Mouse (Mus musculus) cerebellum, adult (tissue): ENCODE data around the gene Slc25a11.
A peak's percentile ranks its signal among the peaks of the same experiment; 100 is the strongest.

Source experiments
- ATAC-seq: cut with Nextera tagmentation; 2 replicates; pipeline ENCODE4 v1.9.2; 2017; ENCODE audit warnings: mild to moderate bottlenecking, moderate library complexity, mixed read lengths; ENCODE audit not compliant: insufficient number of reproducible peaks, low FRiP score, low TSS enrichment

The Slc25a11 gene

GRCm38 (mm10) chr11:70646691-70647650, at the start of gene Slc25a11, which contains the start of gene Rnf167:
Slc25a11 (minus strand) TSS chr11:70647479.
Rnf167 (plus strand) TSS chr11:70647235.
- ATAC-seq = peak; percentile 66; the same call in 1 of the 2 replicates

DNA sequence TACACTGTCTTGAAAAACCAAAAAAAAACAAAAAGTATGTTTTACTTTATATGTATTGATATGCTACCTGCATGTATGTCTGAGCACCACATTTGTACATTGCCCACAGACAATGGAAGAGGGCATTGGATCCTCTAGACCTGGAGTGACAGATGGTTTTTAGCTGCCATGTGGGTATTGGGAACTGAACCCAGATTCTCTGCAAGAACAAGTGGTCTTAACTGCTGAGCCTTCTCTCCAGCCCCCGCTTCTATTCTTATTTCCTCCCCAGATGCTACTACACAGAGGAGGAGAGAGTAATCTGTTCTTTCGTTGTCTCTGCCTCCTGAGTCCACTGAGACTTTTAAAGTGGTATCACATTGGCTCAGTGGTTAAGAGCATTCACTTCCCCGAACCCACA, 46.2 kb upstream of the Slc25a11 start:
- no peak for ATAC-seq

- no peak for ATAC-seq
These were observed 42.3 kb upstream of the Slc25a11 start for GRCm38 (mm10) chr11:70689578-70689977.

- ATAC-seq = no peak
These were observed 41.1 kb upstream of the Slc25a11 start for GRCm38 (mm10) chr11:70688372-70688771.

DNA sequence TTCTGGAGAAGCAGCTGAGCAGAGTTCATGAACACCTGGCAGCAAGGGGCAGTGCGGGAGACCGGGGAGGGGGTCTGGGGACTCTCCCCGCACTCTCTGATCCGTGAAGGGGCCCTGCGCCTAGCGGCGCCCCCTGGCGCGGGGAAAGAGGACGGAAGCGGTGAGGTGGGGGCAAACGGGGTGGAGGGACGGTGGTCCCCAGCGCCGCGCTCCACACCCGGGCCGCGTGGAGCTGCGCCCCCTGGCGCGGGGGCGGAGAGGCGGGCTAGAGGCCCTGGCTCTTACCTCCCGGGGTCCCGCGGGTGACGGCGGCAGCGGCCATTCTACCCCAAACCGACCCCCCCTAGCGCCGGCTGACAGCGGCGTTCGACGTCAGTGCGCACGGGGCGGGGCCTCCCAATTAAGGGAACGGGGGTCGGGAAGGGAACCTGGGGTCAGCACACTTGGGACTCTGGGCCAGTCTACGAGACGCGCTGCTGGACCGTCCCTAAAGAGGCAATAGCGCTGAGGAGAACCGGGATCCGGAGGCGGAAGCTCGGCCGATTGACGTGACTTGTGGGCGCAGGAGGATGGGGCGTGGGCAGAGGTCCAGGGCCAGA, 40.4 kb upstream of the Slc25a11 start, which contains the start of gene Camta2:
TSS of gene Camta2 (minus strand) at position 505 of the 599 bp plus-strand sequence.
- ATAC-seq = peak; percentile 69; the same call in 1 of the 2 replicates

DNA sequence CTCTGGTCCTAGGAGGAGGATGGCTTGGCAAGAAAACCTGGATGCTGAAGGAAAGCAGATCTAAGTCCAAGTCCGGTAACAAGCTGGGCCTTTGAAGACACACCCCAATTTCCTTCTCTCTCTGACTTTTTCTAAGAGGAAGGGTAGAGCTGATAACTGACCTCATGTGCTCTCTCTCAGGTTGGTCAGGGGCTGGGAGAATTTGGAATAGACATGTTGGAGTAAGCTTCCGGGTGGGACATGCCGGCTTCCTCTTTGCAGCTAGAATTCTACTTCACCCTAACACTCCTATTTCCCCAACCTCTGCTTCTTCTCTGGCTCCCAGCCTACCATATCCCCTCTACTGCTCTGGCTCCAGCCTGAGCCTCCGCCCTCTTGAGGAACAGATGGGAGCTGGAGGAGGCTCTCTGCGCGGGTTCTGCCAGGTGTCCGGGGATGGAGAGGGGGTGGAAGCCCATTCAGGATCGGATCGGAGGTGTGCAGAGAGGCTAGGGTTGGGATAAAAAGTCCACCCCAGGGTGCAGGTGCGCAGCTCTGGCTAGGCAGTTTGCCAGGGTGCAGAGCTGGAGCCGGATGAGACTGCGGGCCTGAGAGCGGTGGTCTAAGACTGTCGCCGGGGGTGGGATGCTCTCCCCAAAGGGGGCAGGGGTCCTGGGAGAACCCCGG, 39.8 kb upstream of the Slc25a11 start:
- peak; percentile 45; the same call in 1 of the 2 replicates for ATAC-seq

DNA sequence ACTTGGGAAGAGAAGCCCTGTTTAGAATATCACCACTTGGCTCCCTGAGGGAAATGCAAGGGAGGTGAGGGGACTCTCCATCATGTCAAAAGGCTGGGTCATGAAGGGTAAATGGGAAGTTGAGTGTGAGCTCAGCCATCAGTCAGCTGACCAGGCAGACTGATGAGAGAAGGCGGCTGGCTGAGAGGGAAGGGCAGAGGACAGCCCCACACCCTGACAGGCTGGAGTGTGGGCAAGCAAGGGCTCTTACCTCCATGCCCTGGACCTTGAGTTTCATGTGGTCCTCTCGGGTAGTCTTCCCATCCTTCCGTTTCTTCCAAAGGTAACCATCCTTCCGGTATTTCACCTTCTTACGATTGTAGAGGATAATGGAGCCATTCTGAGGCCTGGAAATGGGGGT, 36.4 kb upstream of the Slc25a11 start:
- no peak for ATAC-seq

DNA sequence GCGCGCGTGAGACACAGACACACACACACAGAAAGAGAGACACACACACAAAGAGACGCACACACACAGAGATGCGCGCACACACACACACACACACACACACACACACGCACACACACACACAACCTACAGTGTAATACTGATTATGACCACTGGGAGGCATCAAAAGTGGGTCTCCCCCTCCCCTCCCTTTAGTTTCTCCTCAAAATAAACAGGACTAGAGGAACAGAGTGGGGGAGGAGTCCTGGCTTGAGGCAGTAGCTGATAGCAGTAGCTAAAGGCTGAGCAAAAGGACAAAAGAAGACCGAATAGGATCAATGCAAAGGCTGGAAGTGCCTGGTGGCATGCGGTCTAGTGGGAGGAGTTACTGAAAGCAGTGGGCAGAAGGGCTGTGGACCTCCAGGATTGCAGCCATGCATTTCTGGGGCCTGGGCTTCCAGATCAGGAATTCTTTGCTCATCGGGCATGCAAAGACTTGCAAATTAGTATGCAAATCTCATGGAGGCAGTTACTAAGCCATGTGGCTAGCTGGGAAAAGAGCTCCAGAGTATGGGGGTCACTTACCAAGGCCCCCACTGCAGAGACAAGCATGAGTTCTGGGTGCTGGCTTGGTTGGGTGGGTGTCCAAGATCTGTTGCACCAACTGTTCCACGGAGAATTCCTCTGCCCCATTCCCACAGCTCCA, 34.8 kb upstream of the Slc25a11 start:
- no peak for ATAC-seq

DNA sequence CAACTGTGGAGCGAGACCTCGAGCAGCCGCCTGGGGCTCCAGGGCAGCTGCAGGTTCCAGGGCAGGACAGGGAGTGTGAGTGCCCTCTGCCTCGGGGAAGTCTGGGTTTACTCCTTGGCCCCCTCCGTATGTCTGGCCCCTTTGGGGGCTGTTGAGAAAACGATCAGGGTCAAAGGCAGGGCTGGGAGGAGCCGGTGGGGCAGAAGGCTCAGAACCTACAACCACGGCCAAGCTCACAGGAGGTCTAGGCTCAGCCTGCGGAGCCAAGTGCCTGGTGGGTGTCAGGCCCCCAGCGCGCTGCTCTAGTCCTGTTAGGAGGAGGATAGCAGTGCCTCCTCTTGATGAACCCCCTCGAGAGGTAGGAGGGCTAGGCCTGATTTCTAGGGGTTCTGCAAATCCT, 33.9 kb upstream of the Slc25a11 start:
- no peak for ATAC-seq

- no peak for ATAC-seq
These were observed 32.6 kb upstream of the Slc25a11 start for GRCm38 (mm10) chr11:70679894-70680293.

GRCm38 (mm10) chr11:70679361-70679760, 32.1 kb upstream of the Slc25a11 start:
- ATAC-seq = no peak

GRCm38 (mm10) chr11:70678576-70678975, 31.3 kb upstream of the Slc25a11 start:
- no peak for ATAC-seq

DNA sequence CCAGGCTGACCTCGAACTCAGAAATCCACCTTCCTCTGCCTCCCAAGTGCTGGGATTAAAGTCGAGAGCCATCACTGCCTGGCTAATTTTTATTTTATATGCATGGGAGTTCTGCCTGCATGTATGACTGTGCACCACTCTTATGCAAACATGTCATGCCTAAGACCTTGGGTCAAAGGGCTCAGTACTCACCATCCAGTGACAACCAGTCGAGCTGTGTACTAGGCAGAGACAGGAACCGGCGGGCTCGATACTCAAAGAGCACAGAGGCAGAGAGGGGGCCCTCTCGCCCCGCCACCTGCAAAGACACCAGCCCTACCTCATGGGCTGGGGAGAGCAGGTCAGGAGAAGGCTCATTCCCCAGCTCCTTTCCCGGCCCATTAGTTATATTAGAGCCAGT, 30.8 kb upstream of the Slc25a11 start:
- no peak for ATAC-seq

DNA sequence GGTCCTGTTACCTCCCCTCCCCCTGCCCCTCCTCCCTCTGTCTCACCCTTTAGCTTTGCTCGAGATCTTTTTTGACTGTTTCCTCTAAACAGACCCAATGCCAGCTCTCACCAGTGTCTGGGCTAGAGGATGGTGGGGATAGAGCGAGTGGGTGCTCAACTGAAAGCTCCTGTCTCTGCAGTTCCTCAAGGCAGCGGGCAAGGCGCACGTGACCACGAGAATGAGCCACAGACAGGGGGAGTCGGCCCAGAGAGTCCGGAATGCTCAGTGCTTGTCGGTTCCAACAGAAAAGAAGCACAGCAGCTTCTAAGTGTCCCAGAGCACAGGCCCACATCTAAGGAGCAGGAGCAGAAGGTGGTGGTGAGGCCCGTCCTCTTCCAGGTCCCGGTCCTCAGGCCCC, 27.2 kb upstream of the Slc25a11 start:
- ATAC-seq = no peak

GRCm38 (mm10) chr11:70674014-70674413, 26.7 kb upstream of the Slc25a11 start:
- ATAC-seq = no peak

DNA sequence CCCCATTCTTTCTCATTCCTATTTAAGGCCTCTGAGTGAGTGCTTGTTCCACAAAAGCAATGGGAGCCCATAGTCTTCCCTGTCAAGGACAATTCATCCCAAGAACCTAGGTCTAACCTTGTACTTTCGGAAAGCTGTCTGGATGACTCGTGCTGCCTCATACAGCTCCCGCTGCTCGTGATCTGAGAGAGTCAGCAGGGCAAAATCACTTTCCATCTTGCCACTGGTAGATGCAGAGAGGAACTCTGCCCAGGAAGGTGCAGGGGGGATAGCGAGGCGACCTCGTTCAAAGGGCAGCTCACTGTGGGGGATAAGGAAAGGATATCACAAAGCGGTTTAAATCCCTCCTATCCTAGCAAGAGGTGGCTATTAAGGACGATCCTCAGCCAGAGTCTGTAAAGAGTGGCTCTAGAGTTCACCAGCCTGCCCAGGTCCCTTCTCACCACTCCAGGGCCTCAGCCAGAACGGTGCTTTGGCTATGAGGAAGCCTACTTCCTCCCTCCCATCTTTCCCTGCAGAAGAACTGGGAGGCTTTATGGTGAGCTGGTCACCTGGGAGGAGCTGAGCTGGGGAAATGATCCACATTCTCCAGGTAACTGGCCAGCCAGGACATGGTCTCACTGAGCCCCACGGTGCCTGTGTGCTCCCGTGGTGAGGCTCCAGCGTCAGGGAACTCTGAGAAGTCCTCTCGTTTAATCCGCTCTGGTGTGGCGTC, 24.2 kb upstream of the Slc25a11 start:
- no peak for ATAC-seq

DNA sequence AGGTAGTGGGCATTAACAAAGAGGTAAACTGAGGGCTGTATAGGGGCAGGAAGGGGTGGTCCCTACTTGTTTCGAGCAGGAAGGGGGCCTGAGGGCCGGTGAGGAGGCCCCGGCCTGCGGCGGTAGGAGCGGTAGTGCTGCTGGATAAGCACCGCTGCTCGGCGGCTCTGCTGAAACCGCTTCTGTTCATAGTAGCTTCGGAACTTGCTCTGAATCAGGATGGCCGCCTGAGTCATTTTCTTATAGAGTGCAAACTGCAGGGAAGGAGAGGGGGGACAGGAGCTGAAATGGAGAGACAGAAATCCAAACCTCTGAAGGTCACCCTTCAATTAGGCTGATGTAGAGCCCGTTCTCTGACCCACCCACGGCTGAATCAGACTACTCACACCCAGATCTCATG, 23.2 kb upstream of the Slc25a11 start:
- no peak for ATAC-seq

DNA sequence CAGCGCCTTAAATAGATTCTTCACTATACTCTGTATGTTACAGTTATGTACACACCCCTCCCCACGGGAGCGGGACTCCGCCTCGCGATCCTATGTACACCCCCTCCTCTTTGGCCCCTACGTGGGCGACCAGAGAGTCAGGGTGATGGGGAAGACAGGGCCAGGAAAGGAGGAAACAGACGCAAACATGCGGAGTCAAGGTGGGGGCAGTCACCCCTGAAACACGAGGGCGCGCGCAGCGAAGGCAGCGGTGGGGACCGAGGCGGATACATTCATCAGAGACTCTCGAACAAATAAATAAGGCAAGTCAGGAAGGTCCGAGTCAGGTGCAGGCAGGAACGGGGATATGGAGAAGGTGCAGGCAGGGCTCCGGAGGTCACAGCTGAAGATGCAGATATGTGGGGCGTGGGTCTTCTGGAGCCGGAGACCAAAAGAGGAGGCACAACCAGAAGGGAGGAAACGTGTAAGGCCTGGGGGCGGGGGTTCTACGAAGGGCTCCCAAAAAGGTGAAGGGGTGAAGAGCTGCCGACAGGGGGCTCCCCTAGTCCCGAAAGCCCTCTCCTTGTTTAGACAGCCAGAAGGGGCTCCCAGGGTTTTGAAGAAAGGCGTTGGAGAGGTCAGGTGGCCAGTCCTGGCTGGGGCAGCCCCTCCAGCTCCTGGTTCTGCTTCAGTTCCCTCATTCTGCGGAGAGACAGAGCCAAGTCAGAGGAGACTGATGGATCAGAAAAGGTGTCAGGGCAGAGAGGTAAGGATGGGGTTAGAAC, 22.5 kb upstream of the Slc25a11 start:
- ATAC-seq = no peak
